Mouse (Mus musculus) retina, adult 2 months (tissue): Measurements from ENCODE around the gene Gm45716.

Source experiments
- DNase-seq: peaks from one replicate; pipeline ENCODE4 v3.0.0-alpha.2; 2012; ENCODE audit warnings: low read depth, low spot score

Gm45716 gene

GRCm38 (mm10) chr11:90214246-90214645 lies 26.8 kb downstream of the Gm45716 start:
- DNase-seq = no peak

GRCm38 (mm10) chr11:90220022-90220645 lies 32.7 kb downstream of the Gm45716 start:
- DNase-seq = no peak

- DNase-seq = no peak
These were observed 33.3 kb downstream of the Gm45716 start for GRCm38 (mm10) chr11:90220750-90221149.

- no peak for DNase-seq
These were observed 37.5 kb downstream of the Gm45716 start for GRCm38 (mm10) chr11:90224914-90225470.

- no peak for DNase-seq
These were observed 39.8 kb downstream of the Gm45716 start for GRCm38 (mm10) chr11:90227000-90227922.

- no peak for DNase-seq
These were observed 40.9 kb downstream of the Gm45716 start for GRCm38 (mm10) chr11:90228251-90228949.

DNA sequence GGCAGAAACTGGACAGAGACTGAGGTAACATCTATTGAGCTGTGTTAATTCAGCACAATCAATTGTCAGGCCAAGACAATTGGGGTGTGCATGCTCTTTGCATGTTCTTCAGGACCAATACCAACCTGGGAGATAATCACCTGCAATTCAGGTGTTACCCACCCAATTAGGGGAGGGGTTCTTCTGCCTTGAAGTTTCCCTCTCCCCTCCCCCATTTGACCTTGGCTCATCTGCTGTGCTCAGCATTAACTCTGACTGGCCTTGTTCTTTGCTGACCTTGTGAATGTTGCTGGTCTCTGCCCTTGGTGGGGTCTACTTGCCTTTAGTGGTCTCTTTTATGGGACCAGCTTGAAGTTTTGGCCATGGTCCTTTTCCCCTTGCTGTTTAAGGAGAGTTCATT lies 42.3 kb downstream of the Gm45716 start:
- no peak for DNase-seq

GRCm38 (mm10) chr11:90230671-90231070 lies 43.2 kb downstream of the Gm45716 start:
- no peak for DNase-seq

DNA sequence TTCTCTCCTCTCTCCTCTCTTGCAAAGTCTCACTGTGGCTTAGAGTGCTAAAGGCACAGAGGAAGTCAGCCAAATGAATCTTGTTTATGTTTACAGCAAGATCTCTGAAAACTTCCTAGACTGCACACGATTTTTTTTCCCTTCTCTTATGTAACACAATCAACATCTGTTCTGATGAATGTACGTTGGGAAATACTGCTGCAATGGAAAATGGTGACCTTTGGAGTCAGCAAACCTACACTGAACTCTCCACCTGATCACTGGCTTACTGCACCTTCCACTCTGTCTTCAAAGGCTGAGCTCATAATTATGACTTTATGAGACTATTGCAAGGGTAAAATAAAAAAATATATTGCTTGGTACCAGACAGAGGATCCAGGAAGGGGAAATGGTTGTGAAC lies 44.1 kb downstream of the Gm45716 start:
- no peak for DNase-seq

- no peak for DNase-seq
These were observed 45.2 kb downstream of the Gm45716 start for GRCm38 (mm10) chr11:90232685-90233084.

GRCm38 (mm10) chr11:90235221-90235620 lies 47.7 kb downstream of the Gm45716 start:
- no peak for DNase-seq

- DNase-seq = no peak
These were observed 50.1 kb downstream of the Gm45716 start for GRCm38 (mm10) chr11:90237616-90238015.

DNA sequence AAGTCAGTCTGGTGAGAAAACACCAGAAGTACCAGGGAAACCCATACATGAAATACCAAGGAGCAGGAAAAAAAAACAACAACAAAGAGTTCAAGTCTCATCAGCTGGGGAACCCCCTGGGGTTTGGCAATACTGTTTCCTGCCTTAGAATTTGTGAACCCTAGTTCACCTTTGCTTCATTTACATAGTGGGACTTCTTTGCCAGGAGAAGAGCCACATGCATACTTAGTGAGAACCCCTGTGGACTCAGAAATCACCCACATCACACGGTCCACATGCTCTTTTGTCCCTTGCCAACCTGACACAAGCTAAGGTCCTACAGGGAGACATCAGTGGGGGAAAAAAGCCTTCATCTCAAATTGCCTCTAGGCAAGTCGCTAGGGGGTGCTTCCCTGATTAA lies 51.2 kb downstream of the Gm45716 start:
- DNase-seq = no peak

DNA sequence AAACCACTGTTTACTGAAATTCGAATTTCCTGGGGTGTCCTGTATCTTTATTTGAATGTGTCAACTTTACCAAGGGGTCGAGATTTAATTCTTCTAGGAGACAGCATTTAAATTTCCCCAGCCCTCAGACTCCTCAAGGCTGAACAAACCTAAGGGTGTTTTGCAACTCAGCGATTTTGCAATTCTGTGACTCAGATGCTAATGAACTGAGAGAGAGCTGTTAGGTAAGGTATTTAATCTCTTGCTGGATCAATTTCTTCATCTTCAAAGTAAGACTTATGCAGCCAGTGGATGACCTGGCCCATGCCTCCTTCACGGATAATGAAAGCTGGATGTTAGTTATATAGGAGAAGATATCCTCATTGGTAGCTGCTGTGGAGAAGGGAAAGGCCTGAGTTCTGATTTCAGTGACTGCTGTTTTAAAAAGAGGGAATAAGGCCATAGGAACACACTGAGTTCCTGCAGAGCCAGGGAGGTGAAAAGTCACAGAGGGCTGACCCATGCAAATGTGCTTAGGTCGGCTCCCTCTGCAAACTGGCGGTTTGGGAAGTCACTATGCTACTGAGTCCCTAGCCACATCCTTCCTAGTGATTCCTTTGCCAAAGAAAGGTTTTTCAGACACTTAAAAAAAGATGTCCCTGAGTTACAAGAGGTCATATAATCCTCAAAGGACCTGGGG lies 53.3 kb downstream of the Gm45716 start:
- DNase-seq = no peak

GRCm38 (mm10) chr11:90241874-90242273 lies 54.4 kb downstream of the Gm45716 start:
- no peak for DNase-seq

GRCm38 (mm10) chr11:90243300-90243699 lies 55.8 kb downstream of the Gm45716 start:
- no peak for DNase-seq

DNA sequence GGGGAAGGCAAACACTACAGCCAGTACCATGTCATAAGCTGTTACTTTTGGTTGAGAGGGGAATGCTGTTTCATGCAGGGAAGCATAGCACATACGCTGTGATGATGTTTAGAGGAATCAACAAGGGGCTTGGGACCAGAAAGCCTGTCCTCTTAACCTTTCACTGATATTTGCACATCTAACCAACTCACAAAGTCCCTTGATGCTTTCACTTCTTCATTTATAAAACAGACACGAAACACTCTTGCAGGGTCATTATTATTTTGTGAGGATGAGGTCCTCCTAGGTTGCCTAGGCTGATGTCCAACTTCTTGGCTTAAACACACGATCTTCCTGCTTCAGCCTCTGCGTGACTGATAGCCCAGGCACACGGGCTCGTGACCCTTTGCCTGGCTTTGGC lies 58.1 kb downstream of the Gm45716 start:
- no peak for DNase-seq

GRCm38 (mm10) chr11:90246676-90247075 lies 59.2 kb downstream of the Gm45716 start:
- DNase-seq = no peak

DNA sequence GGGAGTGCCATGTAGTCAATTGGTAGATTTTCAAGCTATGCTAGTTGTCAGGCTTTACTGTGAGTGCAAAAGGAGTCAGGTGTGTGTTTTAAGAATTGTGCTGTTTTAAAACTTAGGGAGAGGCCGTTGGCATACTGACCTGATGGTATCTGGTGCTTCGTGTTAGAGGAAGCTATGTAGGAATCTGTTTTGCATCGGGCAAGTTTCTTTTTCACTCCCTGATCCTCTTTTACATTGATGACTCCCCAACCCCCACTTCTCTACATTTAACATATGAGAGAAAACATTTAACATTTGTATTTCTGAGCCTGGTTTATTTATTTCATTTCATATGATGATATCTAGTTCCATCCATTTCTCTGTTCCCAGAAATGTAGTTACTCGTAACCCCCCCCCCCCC lies 60.3 kb downstream of the Gm45716 start:
- DNase-seq = no peak

GRCm38 (mm10) chr11:90249025-90249650 lies 61.7 kb downstream of the Gm45716 start, which contains the start of gene Mmd:
Gene Mmd (plus strand): TSS chr11:90249456.
- DNase-seq = peak; percentile 94

- no peak for DNase-seq
These were observed 62.2 kb downstream of the Gm45716 start for GRCm38 (mm10) chr11:90249701-90250141.
